Mouse (Mus musculus) left cerebral cortex, postnatal 4 days (tissue): ENCODE results near the gene Ubp1. TPM values are rescaled to one million over a fixed set of nuclear protein-coding genes. Genes with fewer than 3 reads are reported as not detected.

Experiments
- DNase-seq: peaks from one replicate; pipeline ENCODE4 v3.0.0-alpha.2; 2022
- intact Hi-C: fragments of 180-260 bp; cut with DNase I; formaldehyde crosslinking; loops from one replicate; pipeline ENCODE4 v1.15.1; 2025
- total RNA-seq, 2 experiments: library from RNA; stranded (reverse); gene quantifications; 2 replicates each; pipeline ENCODE4 v1.2.3; 2021

Gene Ubp1
- total RNA-seq, 2 experiments from 2014 or later: 81.9 to 88.8 TPM

DNA sequence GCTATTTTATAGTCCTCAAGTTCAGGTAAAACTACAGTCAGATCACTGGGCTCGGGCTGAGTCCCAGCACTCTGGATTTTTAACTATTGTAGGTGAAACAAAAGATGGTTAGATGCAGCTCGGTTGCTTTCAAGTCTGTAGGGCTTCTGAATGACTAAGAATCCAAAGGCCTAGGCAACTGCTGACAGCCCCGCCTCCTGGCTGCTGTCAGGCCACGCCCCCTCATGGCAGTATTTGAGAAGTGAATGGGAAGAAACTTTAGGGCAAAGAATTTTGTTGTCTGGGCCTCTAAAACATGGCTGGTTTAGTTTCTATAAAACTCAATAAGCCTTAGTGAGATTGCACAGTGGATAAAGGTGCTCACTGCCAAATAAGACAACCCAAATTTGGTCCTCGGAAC, 78.8 kb downstream of the Ubp1 start:
- intact Hi-C loops: no loop called here

DNA sequence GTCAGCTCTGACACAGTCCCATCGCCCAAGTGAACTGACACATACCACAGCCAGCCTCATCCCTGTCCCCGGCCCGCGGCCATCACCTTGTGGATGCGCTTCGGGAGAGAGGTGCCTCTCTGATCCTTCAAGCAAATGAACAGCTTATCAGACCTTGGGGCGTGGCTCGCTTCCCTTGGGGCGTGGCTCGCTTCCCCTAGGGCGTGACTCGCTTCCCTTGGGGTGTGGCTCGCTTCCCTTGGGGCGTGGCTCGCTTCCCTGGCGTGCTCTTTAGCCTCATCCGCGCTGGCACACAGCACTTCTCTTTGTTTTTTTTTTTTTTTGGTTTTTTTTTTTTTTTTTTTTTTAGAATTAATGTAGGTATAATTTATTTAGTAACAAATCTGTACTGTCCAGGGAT, 80.5 kb downstream of the Ubp1 start:
- intact Hi-C loops: no loop called here
- no peak for DNase-seq

More for the DNA sequence above, 78.8 kb downstream of the Ubp1 start:
- no peak for DNase-seq

DNA sequence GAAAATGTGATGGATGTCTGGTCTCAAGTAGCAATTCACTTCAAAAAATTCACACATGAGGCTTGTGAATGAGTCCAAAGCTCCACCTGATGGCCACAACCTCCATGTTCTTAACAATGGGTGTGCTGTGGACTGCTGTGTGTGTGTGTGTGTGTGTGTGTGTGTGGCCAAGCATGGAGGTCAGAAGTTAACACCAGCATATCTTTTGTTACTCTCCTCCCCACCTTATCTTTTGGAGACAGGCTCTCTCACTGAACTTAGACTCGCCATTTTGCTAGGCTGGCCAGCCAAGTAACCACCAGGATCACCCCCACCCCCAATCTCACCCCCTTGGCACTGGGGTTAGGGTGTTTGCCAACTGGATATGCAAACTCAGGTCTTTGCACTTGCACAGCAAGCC, 83.3 kb downstream of the Ubp1 start:
- intact Hi-C loops: no loop called here
- DNase-seq: no peak

DNA sequence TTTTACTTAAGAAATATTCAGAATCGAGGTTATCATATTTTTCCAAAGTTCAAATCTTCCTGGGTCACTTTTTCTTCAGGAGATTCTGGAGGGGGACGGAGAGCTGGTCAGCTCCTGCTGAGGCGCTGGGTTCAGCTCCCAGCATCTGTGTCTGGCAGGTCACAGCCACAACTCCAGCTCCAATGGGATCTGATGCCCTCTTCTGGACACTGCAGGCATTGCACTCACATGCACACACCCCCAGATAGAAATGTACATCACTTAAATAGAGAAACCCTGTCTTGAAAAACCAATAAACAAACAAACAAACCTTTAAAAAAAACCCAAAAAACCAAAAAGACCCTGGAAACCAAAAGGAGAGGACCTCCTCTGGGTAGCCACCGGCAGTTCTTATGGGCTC, 85.0 kb downstream of the Ubp1 start:
- intact Hi-C loops: no loop called here

DNA sequence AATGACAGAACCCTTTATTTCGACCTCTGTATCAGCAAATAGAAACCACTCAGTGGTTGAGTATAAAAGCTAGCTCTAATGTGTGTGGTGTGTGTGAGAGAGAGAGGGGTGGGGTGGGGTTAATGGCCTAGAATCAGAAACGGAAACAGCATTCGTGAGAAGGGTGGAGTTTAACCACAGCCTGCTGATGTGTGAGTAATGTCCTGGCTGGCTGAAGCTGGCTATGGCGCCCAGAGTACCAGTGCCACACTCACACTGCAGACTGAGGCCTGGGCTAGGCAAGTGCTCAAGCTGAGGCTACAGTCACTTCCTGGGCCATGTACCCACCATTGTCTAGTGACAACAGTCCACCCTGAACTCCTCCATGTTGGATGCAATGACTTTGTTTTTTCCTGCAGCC, 85.7 kb downstream of the Ubp1 start:
- intact Hi-C loops: no loop called here

More for the DNA sequence above, 85.0 kb downstream of the Ubp1 start:
- no peak for DNase-seq

DNA sequence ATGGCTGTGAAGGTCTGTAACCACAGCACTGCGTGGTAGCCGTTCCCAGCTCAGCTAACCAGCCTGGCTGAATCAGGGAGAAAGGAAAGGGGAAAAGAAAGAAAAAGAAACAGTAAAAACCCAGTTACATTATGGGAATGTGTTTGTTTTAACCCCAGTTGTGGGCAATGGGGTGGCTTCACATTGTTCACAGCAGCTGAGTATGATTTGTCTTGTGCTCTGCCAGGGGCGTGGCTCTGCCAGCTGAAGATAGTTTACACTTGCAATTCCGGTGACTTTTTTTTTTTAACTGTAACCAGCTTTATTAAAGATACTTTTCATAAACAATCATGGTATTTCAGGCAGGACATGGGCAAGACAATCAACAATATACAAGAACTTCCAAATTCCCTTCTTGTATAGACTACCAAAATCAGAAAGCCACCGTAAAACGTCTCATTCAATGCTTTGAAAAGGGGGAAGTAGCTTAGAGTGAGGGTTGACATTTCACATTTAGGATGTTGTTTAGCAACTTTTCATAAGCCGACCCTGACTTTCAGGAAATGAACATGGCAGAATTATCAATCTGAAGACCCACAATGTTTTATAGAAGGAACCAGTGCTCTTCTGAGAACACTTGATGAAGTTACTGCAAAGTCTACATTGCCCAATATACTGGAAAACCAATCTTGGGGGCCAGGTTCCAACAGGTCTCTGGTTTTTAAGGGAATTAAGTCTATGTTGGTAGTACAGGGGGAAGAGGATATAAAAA, 88.5 kb downstream of the Ubp1 start:
- DNase-seq: no peak
- intact Hi-C loops: no loop called here

More for the DNA sequence above, 85.7 kb downstream of the Ubp1 start:
- no peak for DNase-seq

DNA sequence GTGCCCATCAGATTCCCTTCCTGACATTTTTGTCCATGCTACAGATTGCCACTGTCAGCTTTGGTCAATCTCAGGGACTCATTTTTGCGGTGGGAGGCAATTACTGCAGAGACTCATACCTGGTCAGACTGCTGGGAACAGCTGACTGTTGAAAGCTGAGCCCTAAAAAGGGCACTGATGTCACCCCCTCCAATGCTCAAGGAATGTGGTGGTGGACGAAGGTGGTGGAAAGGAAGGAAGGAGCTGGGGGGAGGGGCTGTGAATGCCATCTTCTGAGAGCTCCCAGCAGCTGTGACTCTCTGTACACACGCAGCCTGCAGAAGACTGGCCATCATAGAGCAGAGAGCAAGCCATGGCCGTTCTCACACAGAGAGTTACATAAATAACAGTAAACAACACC, 91.4 kb downstream of the Ubp1 start:
- intact Hi-C loops: no loop called here
- no peak for DNase-seq

DNA sequence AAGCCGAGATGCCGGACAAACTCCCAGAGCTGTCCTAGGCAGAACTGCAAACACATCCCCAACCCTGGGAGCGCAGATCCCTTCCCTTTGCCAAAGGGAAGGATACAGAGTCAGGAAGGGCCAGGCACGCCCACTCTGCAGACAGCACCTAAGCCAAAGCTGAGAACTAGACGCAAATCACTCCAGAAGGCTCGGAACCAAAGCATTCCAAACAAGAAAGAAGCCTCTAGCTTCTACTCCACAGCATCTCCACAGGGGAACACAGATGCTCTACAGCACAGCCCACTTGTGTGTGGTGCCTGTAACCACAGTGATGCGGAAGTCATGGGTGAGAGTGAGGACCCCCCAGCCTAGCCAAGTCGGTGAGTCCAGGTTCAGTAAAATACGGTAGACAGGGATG, 94.4 kb downstream of the Ubp1 start:
- no peak for DNase-seq
- intact Hi-C loops: no loop called here

DNA sequence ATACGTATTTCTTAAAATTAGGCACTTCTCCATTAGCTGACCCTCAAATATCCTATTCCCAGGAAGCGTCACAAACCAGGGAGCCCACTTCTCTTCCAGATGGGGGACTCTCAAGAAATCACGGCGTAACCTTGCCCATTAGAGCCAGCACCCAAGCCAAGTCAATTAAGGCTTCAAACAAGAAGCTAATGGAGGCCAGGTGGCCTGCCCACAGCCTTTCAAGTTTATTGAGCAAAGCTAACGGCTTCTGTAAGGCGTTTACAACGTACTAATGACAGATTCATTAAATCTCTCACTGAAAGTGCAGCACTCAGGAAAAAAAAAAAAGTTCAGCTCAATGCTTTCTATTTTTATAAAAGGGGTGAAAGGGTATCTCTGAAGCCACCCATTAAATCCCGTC, 95.1 kb downstream of the Ubp1 start:
- no peak for DNase-seq
- intact Hi-C loops: no loop called here

DNA sequence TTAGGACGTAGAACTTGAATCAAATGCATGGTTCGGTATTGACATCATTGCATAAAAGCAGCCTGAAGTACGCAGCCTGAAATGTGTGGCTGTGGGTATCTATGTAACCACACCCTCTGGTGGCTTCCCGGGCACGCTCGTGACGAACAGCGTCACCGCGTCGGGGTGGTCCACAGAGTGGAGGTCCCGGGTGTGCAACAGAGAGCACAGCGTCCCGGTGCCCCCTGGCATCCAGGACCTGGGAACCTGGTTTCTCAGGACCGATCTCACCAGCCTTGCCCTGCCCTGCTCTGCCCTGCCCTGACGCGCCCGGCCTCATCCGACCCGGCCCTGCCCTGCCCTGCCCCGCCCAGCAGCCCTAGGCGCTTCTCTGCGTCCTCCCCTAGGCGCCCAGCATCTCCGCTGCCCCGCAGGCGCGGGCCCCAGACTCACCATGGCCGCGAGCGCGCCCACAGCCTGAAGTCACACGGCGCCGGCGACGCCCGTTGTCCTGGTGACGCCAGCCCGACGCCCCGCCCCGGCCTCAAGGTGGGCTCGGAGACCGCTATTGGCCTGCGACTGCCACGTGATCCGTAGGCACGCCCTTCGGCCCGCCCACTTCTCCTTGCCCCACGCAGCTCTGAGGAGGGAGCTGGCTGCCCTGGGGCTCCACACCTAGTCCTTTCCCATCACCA, 95.7 kb downstream of the Ubp1 start:
- intact Hi-C loops: no loop called here

More for the DNA sequence above, 95.7 kb downstream of the Ubp1 start:
- DNase-seq: peak; percentile 88

Other genes starting within 250 kb of the Ubp1 start
- gene Pdcd6ip, start 222.7 kb upstream of the Ubp1 start, total RNA-seq: 10 to 100 TPM; 55.5 to 60.4 TPM
- 100 to 1,000 TPM; 306 to 307 TPM for gene Clasp2, start 189.5 kb upstream of the Ubp1 start, total RNA-seq
- gene Fbxl2, start 115.3 kb downstream of the Ubp1 start, total RNA-seq: 10 to 100 TPM; 39.1 to 40.0 TPM
- gene Susd5, start 126.2 kb downstream of the Ubp1 start, total RNA-seq: 1 to 10 TPM; 1.6 to 1.9 TPM